Mouse (Mus musculus) limb, embryonic 14.5 days (tissue): ENCODE measurements around the gene Ifnar2. TPM values are rescaled to one million over a fixed set of nuclear protein-coding genes. Genes with fewer than 3 reads are reported as not detected.

Source experiments
- ATAC-seq: fragments of 200-750 bp; cut with Nextera tagmentation; 2 replicates; pipeline ENCODE4 v1.8.0; 2017; ENCODE audit warnings: low read depth, moderate number of reproducible peaks, moderate TSS enrichment; ENCODE audit not compliant: low FRiP score
- DNase-seq: peaks from one replicate; pipeline ENCODE4 v3.0.0-alpha.2; 2015; ENCODE audit warnings: low spot score
- H3K27ac ChIP-seq: fragments of 300-500 bp; sonication (generic); replicated peaks from 2 replicates; pipeline ENCODE4 v1.5.1; 2014; ENCODE audit warnings: low read depth, mild to moderate bottlenecking, low read length, moderate library complexity, mixed read lengths
- H3K27me3 ChIP-seq: fragments of 300-500 bp; sonication (generic); 2 replicates; pipeline ENCODE4 v1.6.1; 2014; ENCODE audit warnings: low read length, mixed read lengths; ENCODE audit not compliant: control insufficient read depth, insufficient read depth
- H3K36me3 ChIP-seq: fragments of 300-500 bp; sonication (generic); 2 replicates; pipeline ENCODE4 v1.6.1; 2014; ENCODE audit warnings: mild to moderate bottlenecking, low read length, moderate library complexity, mixed read lengths; ENCODE audit not compliant: control insufficient read depth, insufficient read depth
- H3K4me1 ChIP-seq: fragments of 300-500 bp; sonication (generic); 2 replicates; pipeline ENCODE4 v1.6.1; 2014; ENCODE audit warnings: antibody characterized with exemption, low read length, mixed read lengths; ENCODE audit not compliant: control insufficient read depth, insufficient read depth
- H3K4me2 ChIP-seq: fragments of 300-500 bp; sonication (generic); replicated peaks from 2 replicates; pipeline ENCODE4 v1.6.1; 2014; ENCODE audit warnings: low read depth, mild to moderate bottlenecking, low read length, moderate library complexity; ENCODE audit not compliant: severe bottlenecking
- H3K4me3 ChIP-seq: fragments of 300-500 bp; sonication (generic); replicated peaks from 2 replicates; pipeline ENCODE4 v1.5.1; 2014; ENCODE audit warnings: low read length
- H3K9ac ChIP-seq: fragments of 300-500 bp; sonication (generic); 2 replicates; pipeline ENCODE4 v1.6.1; 2014; ENCODE audit warnings: mild to moderate bottlenecking, low read depth, low read length, moderate library complexity; ENCODE audit not compliant: severe bottlenecking
- H3K9me3 ChIP-seq: fragments of 300-500 bp; sonication (generic); 2 replicates; pipeline ENCODE4 v1.6.1; 2016; ENCODE audit warnings: low read length; ENCODE audit not compliant: control insufficient read depth
- POLR2A ChIP-seq: fragments of 200-500 bp; IDR thresholded peaks from 2 replicates; pipeline ENCODE4 v1.8.0; 2012; ENCODE audit warnings: inconsistent platforms, mild to moderate bottlenecking, moderate library complexity, borderline replicate concordance; ENCODE audit not compliant: insufficient read depth, insufficient read length; ENCODE audit errors: extremely low read depth
- WGBS: fragments of 180-500 bp; shearing (Covaris S2); extraction: QIAGEN DNeasy Blood & Tissue Kit; methylation state at CpG from one replicate; pipeline ENCODE4 v1.1.7; 2014; 5-methylcytosine and 5-hydroxymethylcytosine counted together
- polyA plus RNA-seq, 2 experiments: library from polyadenylated mRNA; depleted of rRNA in 1 of 2; stranded (reverse) in 1 of 2; unstranded in 1 of 2; fragments of >200 nt; fragmentation: Nextera tagmentation in 1 of 2; extraction: Ambion mirVana in 1 of 2; gene quantifications; 2 replicates each; pipeline versions ENCODE4 v1.2.1 to v1.2.3; 2012 to 2014

Ifnar2 gene
- polyA plus RNA-seq, 2 experiments = 38.7 to 59.7 TPM

DNA sequence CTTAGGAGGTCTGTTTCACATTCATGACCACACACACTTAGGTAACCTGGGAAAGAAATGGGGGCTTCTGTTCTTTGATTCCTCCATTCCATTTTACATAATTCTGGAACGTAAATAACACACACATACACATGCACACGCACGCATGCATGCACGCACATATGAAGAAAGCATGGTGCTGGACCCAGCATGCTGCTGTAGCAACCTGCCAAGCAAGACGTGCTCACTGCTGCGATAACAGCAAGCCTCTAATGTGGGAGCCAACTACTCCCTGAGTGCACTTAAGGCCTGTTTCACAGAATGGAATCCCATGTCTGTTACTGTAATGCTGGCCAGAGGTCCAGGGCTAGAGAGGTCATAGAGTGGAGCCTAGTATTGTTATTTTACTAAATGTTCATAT, 19.4 kb upstream of the Ifnar2 start:
- Histone ChIP-seq H3K27ac (no peak overlapping the region), H3K4me3 (no peak overlapping the region), H3K9me3 (no peaks in the 10 kb centered on the region), H3K9ac (no peak overlapping the region), H3K4me1 (no peaks in the 10 kb centered on the region), H3K36me3 (no peaks in the 10 kb centered on the region), H3K27me3 (peaks cover 9% of the 10 kb centered on the region; the same call in 1 of the 2 replicates), H3K4me2 (no peak overlapping the region)
- DNase-seq (no peak), ATAC-seq (no peak)
- no peak for TF ChIP-seq POLR2A
- WGBS = 88% methylated on average over 6 of the region's 6 CpGs

DNA sequence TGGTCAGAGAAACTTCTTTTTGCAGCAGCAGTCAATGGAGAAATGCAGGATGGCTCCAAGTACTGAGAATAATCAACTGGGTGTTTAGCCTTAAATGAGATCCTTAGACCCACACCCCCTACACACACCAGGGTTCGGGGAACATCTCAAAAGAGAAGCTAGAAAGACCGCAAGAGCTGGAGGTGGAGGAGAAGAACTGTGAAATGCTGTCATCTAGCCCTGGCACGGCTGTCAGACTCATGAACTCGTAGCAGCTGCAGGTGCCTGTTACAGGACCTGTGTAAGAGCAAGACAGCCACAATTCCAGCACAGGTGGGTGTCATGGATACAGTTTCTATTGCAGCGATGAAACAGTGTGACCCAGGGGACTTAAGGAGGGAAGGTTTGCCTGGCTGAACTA, 18.9 kb upstream of the Ifnar2 start:
- H3K4me1 ChIP-seq = no peaks in the 10 kb centered on the region
- H3K9ac ChIP-seq = no peak overlapping the region
- H3K4me3 ChIP-seq = no peak overlapping the region
- WGBS = 78% methylated on average over 5 of the region's 5 CpGs
- H3K27me3 ChIP-seq = peaks cover 9% of the 10 kb centered on the region; the same call in 1 of the 2 replicates
- no peaks in the 10 kb centered on the region for H3K36me3 ChIP-seq
- ATAC-seq (no peak), DNase-seq (no peak)
- H3K27ac ChIP-seq = no peak overlapping the region
- TF ChIP-seq POLR2A = no peak
- no peaks in the 10 kb centered on the region for H3K9me3 ChIP-seq
- H3K4me2 ChIP-seq = no peak overlapping the region

DNA sequence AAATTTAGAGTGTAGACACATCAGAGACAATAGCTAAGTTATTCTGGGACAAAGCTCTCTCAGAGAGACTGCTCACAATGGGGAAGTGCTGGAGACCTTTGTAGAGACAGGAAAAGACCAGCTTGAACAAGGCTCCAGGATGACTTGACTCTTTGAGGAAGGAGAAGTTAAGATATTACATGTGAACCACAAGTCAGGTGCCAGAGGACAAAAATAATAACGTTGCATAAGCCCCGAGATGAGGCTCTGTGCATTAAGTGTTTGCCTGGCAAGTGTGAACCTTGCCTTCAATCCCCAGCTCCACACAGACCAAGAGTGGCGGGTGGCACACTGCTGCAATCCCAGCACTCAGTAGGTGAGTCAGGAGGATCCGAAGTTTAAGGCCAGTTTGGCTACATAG, 18.0 kb upstream of the Ifnar2 start:
- H3K27ac ChIP-seq = no peak overlapping the region
- H3K4me3 ChIP-seq = no peak overlapping the region
- WGBS = 58% methylated on average over 4 of the region's 4 CpGs
- DNase-seq = no peak
- no peaks in the 10 kb centered on the region for H3K9me3 ChIP-seq
- no peak overlapping the region for H3K9ac ChIP-seq
- no peak overlapping the region for H3K4me2 ChIP-seq
- ATAC-seq = no peak
- no peak for TF ChIP-seq POLR2A
- H3K4me1 ChIP-seq = no peaks in the 10 kb centered on the region
- H3K36me3 ChIP-seq = no peaks in the 10 kb centered on the region
- peaks cover 9% of the 10 kb centered on the region; the same call in 1 of the 2 replicates for H3K27me3 ChIP-seq

DNA sequence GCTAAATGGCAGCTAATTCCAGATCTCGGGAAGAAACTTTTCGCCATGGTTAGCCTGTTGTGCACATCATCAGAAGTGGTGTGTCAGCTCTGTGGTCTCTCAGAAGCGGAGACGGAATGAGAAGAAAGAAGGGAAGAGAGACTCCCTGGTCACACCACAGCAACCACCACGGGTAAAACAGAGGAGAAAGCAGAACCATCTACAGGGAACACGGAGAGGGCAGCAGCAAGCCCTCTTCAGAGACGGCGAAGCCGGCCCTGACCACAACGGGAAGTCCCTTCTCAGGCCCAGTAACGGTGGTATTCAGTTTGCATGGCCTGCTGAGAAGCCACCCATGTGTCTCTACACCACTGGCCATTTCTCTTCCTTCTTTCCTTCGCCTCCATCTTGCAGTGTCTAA, 17.4 kb upstream of the Ifnar2 start:
- ATAC-seq (no peak), DNase-seq (no peak)
- no peak for TF ChIP-seq POLR2A
- WGBS = 72% methylated on average over 12 of the region's 12 CpGs
- peaks cover 9% of the 10 kb centered on the region; the same call in 1 of the 2 replicates for H3K27me3 ChIP-seq
- no peak overlapping the region for H3K4me3 ChIP-seq
- no peaks in the 10 kb centered on the region for H3K4me1 ChIP-seq
- H3K36me3 ChIP-seq = no peaks in the 10 kb centered on the region
- no peak overlapping the region for H3K9ac ChIP-seq
- no peaks in the 10 kb centered on the region for H3K9me3 ChIP-seq
- H3K4me2 ChIP-seq = no peak overlapping the region
- no peak overlapping the region for H3K27ac ChIP-seq

DNA sequence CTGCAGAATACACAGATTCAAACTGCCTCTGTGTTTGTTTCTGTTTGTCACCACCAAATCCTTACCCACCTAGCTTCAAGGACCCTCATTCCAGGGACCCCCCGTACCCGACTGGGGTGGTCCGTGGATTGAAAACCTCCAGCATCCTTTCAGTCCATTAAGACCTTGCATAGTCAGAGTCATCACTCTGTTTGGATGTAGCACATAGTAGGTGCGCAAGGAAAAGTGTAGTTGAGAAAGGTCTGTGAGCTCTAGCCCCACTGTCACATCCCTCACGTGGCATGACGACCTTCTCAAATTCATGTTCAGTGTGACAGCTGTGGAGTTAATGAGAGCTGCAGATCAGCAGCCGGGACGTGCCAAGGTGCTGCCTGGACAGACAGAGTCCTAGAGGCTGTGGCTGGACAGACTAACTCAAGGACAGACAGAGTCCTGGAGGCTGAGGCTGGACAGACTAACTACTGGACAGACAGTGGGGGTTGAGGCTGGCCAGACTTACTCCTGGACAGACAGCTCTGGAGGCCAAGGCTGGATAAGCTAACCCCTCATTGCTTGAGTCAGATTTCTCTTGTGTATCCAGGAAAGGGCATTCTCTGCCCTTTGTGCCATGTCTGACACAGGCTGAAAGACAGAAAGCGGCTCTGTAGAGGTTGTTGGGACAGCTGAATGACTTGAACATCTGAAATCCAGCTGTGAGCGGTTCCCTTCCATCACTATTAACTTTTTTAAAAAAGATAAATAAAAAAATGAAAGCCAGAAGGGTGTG, 15.6 kb upstream of the Ifnar2 start:
- 76% methylated on average over 10 of the region's 10 CpGs for WGBS
- ATAC-seq = no peak
- Histone ChIP-seq H3K9me3 (no peaks in the 10 kb centered on the region), H3K9ac (no peak overlapping the region), H3K27me3 (peaks cover 4% of the 10 kb centered on the region; the same call in 1 of the 2 replicates), H3K4me3 (no peak overlapping the region), H3K4me1 (no peaks in the 10 kb centered on the region; the same call in 1 of the 2 replicates), H3K36me3 (no peaks in the 10 kb centered on the region), H3K27ac (no peak overlapping the region), H3K4me2 (no peak overlapping the region)
- TF ChIP-seq POLR2A = no peak
- no peak for DNase-seq
